Mouse (Mus musculus): ENCODE data around the gene Afap1l2. TPM values are rescaled to one million over a fixed set of nuclear protein-coding genes. Genes with fewer than 3 reads are reported as not detected.

The Afap1l2 gene
- total RNA-seq, 2 experiments from 2014 or later, result 1.6 TPM

DNA sequence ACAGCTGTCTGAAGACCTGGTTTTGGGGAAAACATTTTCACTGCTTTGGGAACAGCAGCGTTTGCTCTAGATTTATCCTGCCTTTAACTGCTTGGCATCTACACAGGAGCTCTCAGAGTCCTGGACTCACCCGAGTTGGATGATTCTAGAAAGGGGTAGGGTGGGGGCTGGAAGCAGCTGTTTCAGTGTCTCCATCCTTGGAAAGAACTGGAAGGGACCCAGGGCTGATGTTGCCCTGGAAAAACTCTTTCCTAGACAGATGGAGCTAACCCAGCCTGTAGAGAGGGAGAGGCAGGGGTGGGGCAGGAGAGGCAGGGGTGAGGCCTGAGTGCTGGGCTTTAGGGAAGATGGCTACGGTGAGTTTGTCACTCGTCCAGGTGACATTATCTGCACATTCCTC, 23.8 kb downstream of the Afap1l2 start:
- Histone ChIP-seq H3K27ac (peak overlapping the region; percentile 61), H3K4me3 (no peak overlapping the region)
- DNase-seq, result peak; percentile 60
- intact Hi-C loops (cut with DNase I), result no loop called here
- no peak for TF ChIP-seq CTCF (IDR thresholded peaks at IDR 0.05)

DNA sequence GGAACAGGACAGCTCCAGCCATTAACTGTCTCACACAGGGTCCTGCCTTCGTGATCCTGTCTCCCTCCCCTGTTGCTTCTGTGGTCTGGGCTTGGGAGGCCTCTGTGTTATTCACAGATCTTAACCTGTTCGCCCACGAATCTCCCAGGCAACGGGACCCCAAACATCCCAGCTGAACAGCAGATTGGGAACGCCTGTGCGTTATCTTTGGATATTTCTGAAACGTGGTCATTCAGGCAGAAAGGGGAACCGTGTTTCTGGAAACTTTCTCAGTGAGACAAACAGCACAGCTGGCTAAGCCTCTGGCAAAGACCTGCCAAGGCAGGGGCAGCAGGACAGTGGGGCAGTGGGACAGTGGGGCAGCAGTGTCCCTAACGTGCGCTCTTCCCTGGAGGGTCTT, 24.3 kb downstream of the Afap1l2 start:
- DNase-seq, result no peak
- peak overlapping the region; percentile 61 for H3K27ac ChIP-seq
- no peak for TF ChIP-seq CTCF (IDR thresholded peaks at IDR 0.05)
- intact Hi-C loops (cut with DNase I), result no loop called here
- no peak overlapping the region for H3K4me3 ChIP-seq

DNA sequence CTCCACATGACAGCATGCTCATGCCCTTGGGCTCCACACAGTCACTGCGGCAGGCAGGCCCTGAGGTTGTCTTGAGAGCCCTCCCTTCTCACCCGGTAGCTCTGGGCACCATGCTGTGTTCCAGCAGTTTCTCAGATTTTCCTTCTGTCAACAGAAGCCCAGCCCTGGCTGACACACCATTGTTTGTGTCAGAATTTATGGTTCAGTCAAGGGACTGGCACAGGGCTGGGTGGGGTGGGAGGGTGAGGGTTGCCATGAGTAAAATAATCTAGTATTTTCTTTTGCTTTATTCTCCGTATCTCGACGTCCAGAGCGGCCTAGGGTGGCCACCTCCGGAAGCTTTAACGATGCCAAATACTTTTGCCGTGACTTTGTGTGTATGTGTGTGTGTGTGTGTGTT, 26.3 kb downstream of the Afap1l2 start:
- intact Hi-C loops (cut with DNase I), result no loop called here
- H3K4me3 ChIP-seq, result no peak overlapping the region
- no peak for DNase-seq
- H3K27ac ChIP-seq, result peak overlapping the region; percentile 49
- TF ChIP-seq CTCF (IDR thresholded peaks at IDR 0.05), result no peak

DNA sequence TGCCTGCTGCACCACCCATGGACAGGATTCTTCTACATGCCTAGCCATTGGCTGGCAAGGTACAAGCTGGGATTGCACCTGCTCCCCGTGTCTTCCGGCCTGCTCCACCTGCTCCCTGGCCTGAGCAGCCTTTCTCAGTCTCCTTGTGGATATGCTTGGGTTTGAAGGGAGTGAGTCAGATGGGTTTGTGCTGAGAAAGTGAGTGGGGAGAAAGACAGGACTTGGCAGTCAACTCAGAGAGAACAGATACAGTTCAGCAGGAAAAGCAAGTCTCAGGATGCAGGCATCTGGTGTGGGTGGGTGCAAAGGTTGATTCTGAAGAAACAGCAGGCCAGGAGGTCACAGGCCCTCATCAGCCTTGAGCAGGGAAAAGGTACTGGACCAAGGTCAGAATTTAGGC, 27.2 kb downstream of the Afap1l2 start:
- no peak for DNase-seq
- TF ChIP-seq CTCF (IDR thresholded peaks at IDR 0.05), result no peak
- H3K27ac ChIP-seq, result no peak overlapping the region

DNA sequence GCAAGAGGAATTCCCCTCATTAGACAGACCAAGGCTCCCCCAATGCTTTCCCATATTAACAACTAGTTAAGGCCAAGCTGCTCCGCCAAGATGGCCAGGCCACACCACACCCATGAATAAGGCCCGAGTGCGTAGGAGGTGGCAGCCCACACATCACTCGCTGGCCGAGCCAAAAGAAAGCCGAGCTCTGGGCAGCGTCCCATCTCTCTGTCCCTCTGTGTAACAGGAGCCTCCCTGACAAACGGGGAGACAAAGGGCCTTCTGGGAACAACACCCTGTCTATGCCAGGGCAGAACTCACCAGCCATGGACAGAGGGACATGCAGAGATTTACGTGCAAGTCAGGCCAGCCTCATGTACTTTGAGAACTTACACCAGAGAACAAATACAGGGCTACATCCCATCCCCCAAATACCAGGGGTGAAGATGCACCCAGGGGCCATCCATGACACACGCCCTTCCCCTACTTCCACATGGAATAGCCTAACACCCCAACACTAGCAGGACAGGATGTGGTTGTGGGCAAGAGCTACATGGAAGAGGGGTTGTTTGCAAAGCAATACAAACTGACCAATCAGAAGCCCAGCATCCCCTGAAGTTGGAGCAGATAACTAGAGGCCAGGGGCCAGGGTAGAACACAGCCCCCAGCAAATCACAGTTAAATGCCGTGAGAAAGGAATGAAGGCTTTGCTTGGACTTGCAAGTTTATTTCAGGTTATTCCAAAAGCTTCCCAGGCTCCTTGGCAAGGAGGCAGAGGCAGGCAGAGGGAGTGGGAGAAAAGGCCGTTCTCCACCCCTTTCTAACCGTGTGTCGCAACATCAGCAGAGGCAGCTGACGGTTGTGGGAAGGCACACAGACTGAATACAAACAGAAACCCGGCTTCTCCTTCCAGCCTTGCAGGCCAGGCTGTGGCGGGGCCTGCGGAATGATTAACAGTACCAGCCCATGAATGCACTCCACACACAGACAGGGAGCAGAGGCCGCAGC, 30.8 kb downstream of the Afap1l2 start:
- H3K27ac ChIP-seq, result peak overlapping the region; percentile 73
- intact Hi-C loops (cut with DNase I), result no loop called here
- peak; percentile 78 for DNase-seq
- TF ChIP-seq CTCF (IDR thresholded peaks at IDR 0.05), result no peak
- peak overlapping the region; percentile 15; the same call in 1 of the 2 replicates for H3K4me3 ChIP-seq

More for the DNA sequence above, 27.2 kb downstream of the Afap1l2 start:
- intact Hi-C loops (cut with DNase I), result no loop called here
- H3K4me3 ChIP-seq, result no peak overlapping the region

DNA sequence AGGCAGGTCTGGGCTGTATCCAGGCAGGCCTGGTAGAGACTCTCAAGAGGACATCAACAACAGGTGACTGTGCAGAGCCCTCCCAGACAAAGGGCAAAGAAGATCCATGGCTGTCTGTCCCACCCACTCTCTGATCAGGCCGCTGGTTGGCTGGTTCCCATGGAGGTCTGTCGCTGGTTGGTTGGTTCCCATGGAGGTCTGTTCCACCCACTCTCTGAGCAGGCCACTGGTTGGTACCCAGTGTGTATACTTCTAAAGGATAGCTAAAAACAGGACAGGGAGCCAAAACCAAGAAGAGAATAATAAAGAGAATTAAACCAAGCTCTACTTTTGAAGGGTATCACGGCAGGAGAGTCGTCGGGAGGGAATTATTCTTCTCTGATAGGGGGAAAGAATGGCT, 31.5 kb downstream of the Afap1l2 start:
- Histone ChIP-seq H3K4me3 (no peak overlapping the region), H3K27ac (peak overlapping the region; percentile 73)
- no peak for TF ChIP-seq CTCF (IDR thresholded peaks at IDR 0.05)
- intact Hi-C loops (cut with DNase I), result no loop called here
- no peak for DNase-seq

DNA sequence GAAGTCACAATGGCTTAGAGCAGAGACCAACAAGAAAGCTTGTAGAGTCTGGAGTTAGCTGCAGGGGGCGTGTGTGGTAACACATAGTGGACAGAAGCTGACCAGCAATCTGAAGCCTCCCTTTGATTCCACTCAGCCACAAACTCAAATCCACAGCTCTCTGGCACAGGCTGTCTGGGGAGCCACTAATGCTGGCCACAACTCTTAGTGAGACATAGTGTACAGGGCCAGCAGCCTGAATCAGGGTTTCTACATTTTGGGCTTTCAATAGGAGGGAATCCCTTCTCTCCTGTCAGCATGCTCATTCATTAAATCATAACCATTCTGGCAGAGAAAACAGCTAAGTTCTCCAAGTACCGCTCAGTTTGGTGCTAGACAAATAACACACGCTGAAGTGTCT, 32.5 kb downstream of the Afap1l2 start:
- Histone ChIP-seq H3K4me3 (no peak overlapping the region), H3K27ac (no peak overlapping the region)
- TF ChIP-seq CTCF (IDR thresholded peaks at IDR 0.05), result peak; percentile 25; the same call in 1 of the 2 replicates
- no peak for DNase-seq
- intact Hi-C loops (cut with DNase I), result no loop called here

DNA sequence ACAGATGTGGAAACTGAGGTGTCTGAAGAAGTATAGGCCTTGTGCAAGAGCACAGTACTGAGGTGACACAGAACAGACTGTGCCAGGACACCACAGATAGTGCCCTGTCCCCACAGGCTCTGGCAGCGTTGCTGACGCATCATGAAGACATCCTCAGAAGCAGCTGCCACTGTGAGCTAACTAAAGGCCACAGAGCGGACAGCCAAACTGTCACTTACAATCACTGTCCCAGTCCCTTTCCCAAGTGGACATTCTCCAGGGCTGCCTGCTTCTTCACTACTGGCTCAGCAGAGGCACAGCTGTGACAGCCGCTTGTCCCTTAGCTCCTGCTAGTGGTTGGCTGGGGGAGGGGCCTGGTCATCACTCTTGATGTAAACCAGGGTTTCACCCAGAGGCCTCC, 33.9 kb downstream of the Afap1l2 start:
- peak; percentile 78 for DNase-seq
- TF ChIP-seq CTCF (IDR thresholded peaks at IDR 0.05), result no peak
- H3K4me3 ChIP-seq, result no peak overlapping the region
- intact Hi-C loops (cut with DNase I), result no loop called here
- peak overlapping the region; percentile 62 for H3K27ac ChIP-seq

DNA sequence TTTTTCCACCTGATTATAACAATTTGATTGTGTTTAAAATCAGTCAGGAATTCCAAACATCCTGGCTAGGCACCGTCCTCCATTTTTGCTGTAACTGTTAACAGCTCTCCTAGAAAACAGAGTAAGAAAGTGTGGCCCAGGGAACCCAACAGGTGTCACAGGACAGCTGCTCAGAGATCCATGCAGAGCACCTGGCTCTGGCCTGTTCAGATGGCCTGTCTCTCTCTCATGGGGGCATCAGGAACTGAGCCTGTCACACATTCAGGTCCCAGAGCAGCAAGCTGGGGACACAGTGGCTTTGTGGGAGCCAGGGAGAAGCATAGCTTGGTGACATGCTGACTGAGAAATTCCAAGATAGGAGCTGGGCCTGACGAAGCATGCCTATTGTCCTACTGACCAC, 35.3 kb downstream of the Afap1l2 start:
- no peak overlapping the region for H3K4me3 ChIP-seq
- no peak for TF ChIP-seq CTCF (IDR thresholded peaks at IDR 0.05)
- DNase-seq, result no peak
- intact Hi-C loops (cut with DNase I), result no loop called here
- H3K27ac ChIP-seq, result no peak overlapping the region

DNA sequence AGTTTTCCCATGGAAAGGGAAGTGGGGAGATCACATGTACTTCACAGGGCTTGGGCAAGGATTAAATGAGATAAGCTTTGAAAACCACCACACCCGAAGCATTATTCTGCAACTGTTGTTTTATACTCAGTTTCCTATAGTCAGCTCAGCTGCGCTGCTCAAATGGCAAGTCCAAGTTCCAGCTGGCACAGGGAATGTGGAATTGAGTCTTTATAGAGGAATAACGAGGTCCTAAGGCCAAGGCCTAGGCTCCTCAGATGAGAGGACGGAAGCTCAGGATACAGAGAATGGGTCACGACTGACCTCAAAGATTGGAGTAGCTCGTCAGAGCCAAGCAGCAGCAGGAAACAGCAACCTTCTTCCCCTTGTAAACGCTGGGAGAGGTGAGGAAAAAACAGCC, 36.7 kb downstream of the Afap1l2 start:
- DNase-seq, result no peak
- Histone ChIP-seq H3K27ac (0 out of 2 replicates have a peak overlapping the region, but pooled peaks have one; percentile 5), H3K4me3 (no peak overlapping the region)
- no peak for TF ChIP-seq CTCF (IDR thresholded peaks at IDR 0.05)
- intact Hi-C loops (cut with DNase I), result no loop called here

DNA sequence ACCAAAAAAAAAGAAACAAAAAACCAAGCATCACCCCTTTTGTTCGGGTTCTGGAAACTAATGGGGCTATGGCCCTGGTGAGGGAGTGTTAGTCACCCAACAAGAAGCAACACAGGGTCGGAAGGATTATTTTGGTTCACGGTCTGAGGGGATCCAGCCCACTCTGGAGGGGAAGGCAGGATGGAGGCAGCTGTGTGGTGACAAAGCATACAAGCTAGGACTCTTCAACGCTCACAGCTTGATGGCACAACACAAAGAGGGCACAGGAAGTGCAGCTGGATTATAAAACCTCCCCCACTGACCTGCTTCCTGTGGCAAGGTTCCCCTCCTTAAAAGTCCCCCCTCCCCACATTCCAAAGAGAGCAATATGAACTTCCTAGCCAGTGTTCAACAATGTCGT, 44.2 kb downstream of the Afap1l2 start:
- DNase-seq, result no peak
- no peak for TF ChIP-seq CTCF (IDR thresholded peaks at IDR 0.05)
- intact Hi-C loops (cut with DNase I), result no loop called here

DNA sequence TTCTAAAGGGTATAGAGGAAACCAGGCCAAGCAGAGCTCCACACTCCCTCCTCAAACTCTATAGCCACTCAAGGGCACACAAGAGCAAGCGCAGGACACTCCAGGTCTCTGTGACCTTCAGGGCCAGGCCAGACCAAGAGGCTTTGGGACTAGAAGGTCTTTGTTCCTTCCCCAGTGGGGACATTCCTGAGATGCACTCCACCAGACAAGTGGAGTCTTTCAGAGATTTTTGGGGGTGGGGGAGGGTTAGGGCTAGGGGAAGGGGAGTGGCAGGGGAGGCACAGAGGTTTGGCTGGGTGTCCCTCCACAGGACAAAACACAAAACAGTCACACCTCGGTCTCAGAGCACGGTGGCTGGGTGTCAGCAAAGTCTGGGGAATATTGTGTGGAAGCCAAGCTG, 48.4 kb downstream of the Afap1l2 start:
- H3K4me3 ChIP-seq, result no peak overlapping the region
- no peak for TF ChIP-seq CTCF (IDR thresholded peaks at IDR 0.05)
- peak overlapping the region; percentile 24; the same call in 1 of the 2 replicates for H3K27ac ChIP-seq
- intact Hi-C loops (cut with DNase I), result no loop called here
- no peak for DNase-seq

More for the DNA sequence above, 44.2 kb downstream of the Afap1l2 start:
- H3K27ac ChIP-seq, result no peak overlapping the region
- H3K4me3 ChIP-seq, result no peak overlapping the region

DNA sequence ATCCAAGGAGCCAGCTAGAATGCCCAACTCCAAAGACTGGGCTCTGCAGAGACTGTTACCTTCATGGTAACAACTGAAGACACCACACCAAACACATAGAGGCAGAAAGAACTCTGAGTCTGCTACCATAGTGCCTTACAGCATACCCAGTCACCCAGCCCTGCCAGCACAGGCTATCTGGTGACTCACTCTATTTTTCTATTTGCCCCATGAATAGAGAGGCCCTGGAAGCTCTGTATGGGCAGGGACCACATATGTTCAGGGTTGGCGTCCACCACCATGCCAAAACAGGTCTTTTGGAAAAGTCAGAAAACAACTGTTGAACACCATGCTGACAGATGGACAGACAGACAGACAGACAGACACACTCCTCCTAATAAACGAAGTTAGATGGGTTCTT, 49.0 kb downstream of the Afap1l2 start:
- Histone ChIP-seq H3K27ac (no peak overlapping the region), H3K4me3 (no peak overlapping the region)
- no peak for DNase-seq
- intact Hi-C loops (cut with DNase I), result no loop called here
- TF ChIP-seq CTCF (IDR thresholded peaks at IDR 0.05), result no peak
